Comparison of ENCODE assay signal across 9 mouse cellular contexts in the genomic region with DNA sequence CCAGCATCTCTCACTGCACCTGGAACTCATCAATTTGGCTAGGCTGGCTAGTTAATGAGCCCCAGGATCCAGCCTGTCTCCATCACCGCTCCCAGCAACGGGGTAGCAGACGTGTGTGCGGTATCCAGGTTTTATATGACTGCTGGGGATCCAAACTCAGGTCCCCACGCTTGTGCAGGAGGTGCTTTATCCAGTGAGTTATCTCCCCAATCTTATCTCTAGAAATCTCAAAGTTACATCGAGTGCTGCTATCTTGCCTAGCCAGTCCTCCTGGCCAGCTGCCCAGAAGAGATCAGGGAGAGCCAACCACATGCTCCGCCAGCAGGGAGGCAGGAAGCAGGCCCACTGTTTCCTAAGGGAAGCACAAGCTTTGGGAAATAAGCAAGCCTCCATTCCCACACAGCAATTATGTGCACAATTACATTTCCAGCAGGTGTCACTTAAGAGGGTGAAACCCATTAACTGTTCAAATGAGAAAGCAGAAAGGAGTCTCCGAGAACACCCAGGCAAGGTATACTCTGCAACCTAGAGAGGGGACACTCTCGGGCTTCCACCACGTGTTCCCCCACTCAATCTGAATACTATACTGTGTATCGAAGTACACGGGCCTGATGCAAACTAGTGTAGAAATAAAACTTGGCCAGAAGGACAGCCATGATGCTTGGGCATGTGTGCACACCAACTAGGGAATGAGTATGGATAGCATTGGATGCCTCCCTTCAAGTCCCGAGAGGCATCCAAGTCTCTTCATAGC.
DNase-seq lines count a peak whose midpoint lies in the region; ATAC-seq lines count a peak whose summit lies in the region.
"Had no signal": no experiment of that assay in that cellular context is flagged by ENCODE, and none has a peak within 500 bp of the region (broad histone marks: within the 10 kb centered on the region; RNA-seq: fewer than 3 reads in every experiment).

No protein-coding gene starts in this region.

- peaks cover 47% of the 10 kb centered on the region for H3K4me1 ChIP-seq in neural tube, embryonic 15.5 days

- peak; percentile 87 for ATAC-seq in frontal cortex, adult (ENCODE audit: low TSS enrichment)
- ATAC-seq in neural tube, embryonic 15.5 days (ENCODE audit: low FRiP score) = peak; percentile 32; the same call in 1 of the 2 replicates

- no peaks in the 10 kb centered on the region for H3K9me3 ChIP-seq in neural tube, embryonic 15.5 days (replicated peaks)
- H3K9me3 ChIP-seq: stomach, embryonic 15.5 days had no signal

- no peak overlapping the region for H3K4me3 ChIP-seq in neural tube, embryonic 15.5 days (replicated peaks)
- H3K4me3 ChIP-seq: stomach, embryonic 15.5 days had no signal

- intact Hi-C loops in left cerebral cortex, postnatal 10 days (cut with DNase I) = loop anchor here (10.0 kb wide), 1 partner anchor 203 kb away; no protein-coding TSS in a partner anchor

- H3K27me3 ChIP-seq in neural tube, embryonic 15.5 days (replicated peaks) = no peaks in the 10 kb centered on the region
- H3K27me3 ChIP-seq: stomach, embryonic 15.5 days had no signal

- DNase-seq in embryo, embryonic 10 days (ENCODE audit: low spot score) = peak; percentile 44
- no peak for DNase-seq in embryo, embryonic 10.5 days (ENCODE audit: low spot score)
- peak; percentile 90 for DNase-seq in brain, adult 2 months (ENCODE audit: low read depth, low spot score)
- DNase-seq in kidney, adult 11 months = peak; percentile 27
- peak; percentile 74 to 91 for DNase-seq in left cerebral cortex, postnatal 10 days (ENCODE audit: extremely low spot score in 1 of 2, low spot score in 2 of 2)
- DNase-seq in thymus, postnatal 0 days (ENCODE audit: low spot score) = no peak

- no peak overlapping the region for H3K9ac ChIP-seq in neural tube, embryonic 15.5 days (replicated peaks)
- H3K9ac ChIP-seq: stomach, embryonic 15.5 days had no signal

- H3K4me2 ChIP-seq in neural tube, embryonic 15.5 days = no peak overlapping the region
- H3K4me2 ChIP-seq: stomach, embryonic 15.5 days had no signal

- 51% methylated on average over 13 of the region's 13 CpGs for WGBS in neural tube, embryonic 15.5 days

- H3K27ac ChIP-seq in neural tube, embryonic 15.5 days (replicated peaks) = no peak overlapping the region
- H3K27ac ChIP-seq: stomach, embryonic 15.5 days had no signal

- H3K36me3 ChIP-seq in neural tube, embryonic 15.5 days = no peaks in the 10 kb centered on the region
- H3K36me3 ChIP-seq: stomach, embryonic 15.5 days had no signal

Comparison
In these comparisons a context has a peak if more than half of its experiments do, and no peak if none do; other contexts are left out.
1. DNase-seq: peak in embryo, embryonic 10 days (single experiment), brain, adult 2 months (single experiment), kidney, adult 11 months (single experiment) and left cerebral cortex, postnatal 10 days (2 of 2); none in embryo, embryonic 10.5 days (single experiment) and thymus, postnatal 0 days (single experiment).